Mouse (Mus musculus) lung, adult 2 months (tissue): Measurements from ENCODE around the gene Ankrd60.
A peak's percentile ranks its signal among the peaks of the same experiment; 100 is the strongest.

Source experiments
- CTCF ChIP-seq: fragments of 200-500 bp; IDR thresholded peaks from 2 replicates; pipeline ENCODE4 v1.5.1; 2011; ENCODE audit warnings: mild to moderate bottlenecking, low read length, control low read depth; ENCODE audit not compliant: insufficient read depth
- POLR2A ChIP-seq: fragments of 200-500 bp; IDR thresholded peaks from 2 replicates; pipeline ENCODE4 v1.6.1; 2011; ENCODE audit warnings: low read depth, mild to moderate bottlenecking, control low read depth, low read length, borderline replicate concordance; ENCODE audit errors: extremely low read depth

- 0 out of 2 replicates have a peak, but pooled peaks have one; percentile 8 for TF ChIP-seq CTCF
- no peak for TF ChIP-seq POLR2A
Observed at GRCm38 (mm10) chr2:173620645-173621044, 42.5 kb upstream of the Ankrd60 start.
